Mouse (Mus musculus): ENCODE results near the gene Stox2. TPM values are rescaled to one million over a fixed set of nuclear protein-coding genes. Genes with fewer than 3 reads are reported as not detected.

Stox2 gene
- total and polyA plus RNA-seq, 2 experiments from 2014 or later: 42.8 to 125 TPM

DNA sequence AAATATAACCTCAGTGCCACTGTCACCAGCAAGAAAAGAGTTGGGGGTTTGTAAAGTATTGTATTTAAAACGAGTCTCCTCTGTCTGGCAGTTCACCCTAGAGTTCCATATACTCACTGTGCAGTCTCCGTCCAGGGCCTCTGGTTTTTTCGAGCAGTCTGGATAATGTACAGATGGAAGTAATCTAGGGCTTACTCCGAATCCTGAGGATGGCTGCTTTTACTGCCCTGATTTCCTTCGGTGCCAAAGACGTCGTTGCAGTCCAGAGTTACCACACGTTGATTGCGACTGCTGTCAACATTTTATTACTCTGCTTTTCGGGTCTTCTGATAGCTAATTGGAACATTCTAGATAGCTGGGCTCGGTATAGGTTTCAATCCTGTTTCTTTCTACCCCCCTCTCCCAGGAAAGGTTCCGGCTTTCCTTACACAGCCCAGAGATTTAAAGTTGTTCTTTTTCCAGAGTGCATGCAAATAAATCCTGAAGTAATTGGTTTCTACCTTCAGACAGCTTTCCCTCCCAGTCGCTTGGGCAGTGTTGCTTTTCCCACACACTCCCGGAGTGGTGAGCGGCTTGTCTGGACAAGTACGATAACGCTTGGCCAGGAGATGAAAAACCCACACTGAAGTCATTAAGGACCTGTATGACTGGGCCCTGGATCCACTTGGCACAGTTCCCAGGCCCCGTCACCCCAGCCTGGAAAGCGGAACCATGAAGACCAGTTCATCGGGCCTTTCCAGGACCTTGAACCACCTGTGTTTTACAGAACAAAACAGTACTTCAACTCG is 94.1 kb downstream of the Stox2 start:
- H3K27me3 ChIP-seq (ENCODE audit: insufficient read depth, low read length): no peaks in the 10 kb centered on the region
- no peaks in the 10 kb centered on the region for H3K9me3 ChIP-seq (ENCODE audit: low read length)
- DNase-seq (ENCODE audit: low spot score): no peak
- no peak overlapping the region for H3K4me3 ChIP-seq (ENCODE audit: low read depth, low read length)
- H3K9ac ChIP-seq (replicated peaks; ENCODE audit: low read length, poor library complexity, severe bottlenecking): no peak overlapping the region
- no peaks in the 10 kb centered on the region for H3K36me3 ChIP-seq (ENCODE audit: insufficient read depth, low read length)
- WGBS: 65% methylated on average over 21 of the region's 21 CpGs
- no peak overlapping the region for H3K4me2 ChIP-seq (ENCODE audit: low read depth, low read length, poor library complexity, severe bottlenecking)
- no peak overlapping the region for H3K27ac ChIP-seq (ENCODE audit: low read depth, low read length)
- TF ChIP-seq CTCF (IDR thresholded peaks at IDR 0.05): no peak
- no peaks in the 10 kb centered on the region for H3K4me1 ChIP-seq (ENCODE audit: insufficient read depth, low read length)
- no peak for ATAC-seq (ENCODE audit: low FRiP score)

DNA sequence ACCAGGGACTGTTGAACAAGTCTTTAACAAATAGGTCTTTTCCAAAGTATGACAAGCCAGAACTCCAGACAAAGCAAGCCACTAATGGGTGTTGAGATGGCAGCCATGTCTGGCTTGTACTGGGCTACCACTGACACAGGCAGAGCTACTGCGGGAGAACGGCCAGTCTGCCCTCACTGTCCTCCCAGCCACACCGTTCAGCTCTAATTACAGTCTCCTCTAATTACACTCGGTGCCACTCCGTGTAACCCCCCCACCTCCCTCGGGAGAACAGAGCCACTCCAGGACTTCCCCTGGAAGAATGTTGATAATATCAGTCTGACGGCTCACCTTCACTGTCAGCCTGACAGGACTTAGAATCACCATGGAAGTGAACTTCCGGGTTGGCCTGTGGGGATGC is 97.1 kb downstream of the Stox2 start:
- H3K27me3 ChIP-seq (ENCODE audit: insufficient read depth, low read length): no peaks in the 10 kb centered on the region
- no peaks in the 10 kb centered on the region for H3K36me3 ChIP-seq (ENCODE audit: insufficient read depth, low read length)
- 65% methylated on average over 8 of the region's 8 CpGs for WGBS
- H3K4me3 ChIP-seq (ENCODE audit: low read depth, low read length): no peak overlapping the region
- H3K27ac ChIP-seq (ENCODE audit: low read depth, low read length): no peak overlapping the region
- H3K9ac ChIP-seq (replicated peaks; ENCODE audit: low read length, poor library complexity, severe bottlenecking): no peak overlapping the region
- H3K4me2 ChIP-seq (ENCODE audit: low read depth, low read length, poor library complexity, severe bottlenecking): no peak overlapping the region
- no peak for ATAC-seq (ENCODE audit: low FRiP score)
- H3K9me3 ChIP-seq (ENCODE audit: low read length): no peaks in the 10 kb centered on the region
- no peak for TF ChIP-seq CTCF (IDR thresholded peaks at IDR 0.05)
- no peak for DNase-seq (ENCODE audit: low spot score)
- H3K4me1 ChIP-seq (ENCODE audit: insufficient read depth, low read length): no peaks in the 10 kb centered on the region

DNA sequence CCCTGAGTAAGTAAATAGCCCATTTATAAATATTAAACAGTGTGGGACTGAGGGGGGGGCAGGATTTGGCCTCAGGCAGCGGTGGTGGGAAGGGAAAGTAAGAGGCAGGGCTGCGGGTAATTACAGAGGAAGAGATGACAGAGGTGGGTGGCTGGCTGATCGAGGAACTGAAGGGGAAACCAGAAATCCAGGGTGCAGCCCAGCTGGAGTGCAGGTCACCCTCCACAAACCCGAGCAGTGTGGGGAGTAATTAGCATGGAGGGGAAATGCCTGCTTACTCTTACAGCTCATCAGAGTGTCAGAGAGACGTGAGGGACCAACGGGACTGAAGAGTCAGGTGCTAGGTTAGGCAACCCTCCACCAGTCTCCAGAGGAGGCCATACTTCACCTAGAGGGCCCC is 98.4 kb downstream of the Stox2 start:
- H3K4me1 ChIP-seq (ENCODE audit: insufficient read depth, low read length): no peaks in the 10 kb centered on the region
- no peak overlapping the region for H3K27ac ChIP-seq (ENCODE audit: low read depth, low read length)
- TF ChIP-seq CTCF (IDR thresholded peaks at IDR 0.05): no peak
- 37% methylated on average over 6 of the region's 6 CpGs for WGBS
- H3K9me3 ChIP-seq (ENCODE audit: low read length): no peaks in the 10 kb centered on the region
- no peak overlapping the region for H3K9ac ChIP-seq (replicated peaks; ENCODE audit: low read length, poor library complexity, severe bottlenecking)
- H3K4me3 ChIP-seq (ENCODE audit: low read depth, low read length): no peak overlapping the region
- DNase-seq (ENCODE audit: low spot score): no peak
- ATAC-seq (ENCODE audit: low FRiP score): no peak
- no peak overlapping the region for H3K4me2 ChIP-seq (ENCODE audit: low read depth, low read length, poor library complexity, severe bottlenecking)
- no peaks in the 10 kb centered on the region for H3K27me3 ChIP-seq (ENCODE audit: insufficient read depth, low read length)
- no peaks in the 10 kb centered on the region for H3K36me3 ChIP-seq (ENCODE audit: insufficient read depth, low read length)

DNA sequence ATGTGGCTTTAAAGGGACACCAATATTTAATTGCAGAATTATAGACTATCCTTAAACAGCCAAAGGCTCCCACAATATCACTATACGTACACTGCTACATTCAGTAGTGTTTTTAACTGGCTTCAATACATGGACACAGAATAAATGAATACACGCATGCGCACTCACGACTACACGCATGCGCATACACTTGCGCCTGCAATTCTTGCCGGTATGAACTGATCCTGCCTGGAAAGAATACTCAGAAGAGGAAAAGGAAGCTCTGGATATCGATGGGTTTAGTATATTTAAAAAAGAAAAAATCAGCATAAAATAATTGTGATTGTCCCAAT is 100.4 kb downstream of the Stox2 start:
- Histone ChIP-seq H3K9ac (replicated peaks; ENCODE audit: low read length, poor library complexity, severe bottlenecking) (peak overlapping the region; percentile 10; the same call in 1 of the 2 replicates), H3K27me3 (ENCODE audit: insufficient read depth, low read length) (no peaks in the 10 kb centered on the region), H3K9me3 (ENCODE audit: low read length) (no peaks in the 10 kb centered on the region), H3K4me2 (ENCODE audit: low read depth, low read length, poor library complexity, severe bottlenecking) (peak overlapping the region; percentile 25), H3K36me3 (ENCODE audit: insufficient read depth, low read length) (no peaks in the 10 kb centered on the region), H3K4me1 (ENCODE audit: insufficient read depth, low read length) (no peaks in the 10 kb centered on the region), H3K4me3 (ENCODE audit: low read depth, low read length) (peak overlapping the region; percentile 15; the same call in 1 of the 2 replicates), H3K27ac (ENCODE audit: low read depth, low read length) (peak overlapping the region; percentile 57)
- DNase-seq (ENCODE audit: low spot score) (peak; percentile 71), ATAC-seq (ENCODE audit: low FRiP score) (peak; percentile 67; the same call in 1 of the 2 replicates)
- WGBS: 54% methylated on average over 9 of the region's 9 CpGs
- no peak for TF ChIP-seq CTCF (IDR thresholded peaks at IDR 0.05)

DNA sequence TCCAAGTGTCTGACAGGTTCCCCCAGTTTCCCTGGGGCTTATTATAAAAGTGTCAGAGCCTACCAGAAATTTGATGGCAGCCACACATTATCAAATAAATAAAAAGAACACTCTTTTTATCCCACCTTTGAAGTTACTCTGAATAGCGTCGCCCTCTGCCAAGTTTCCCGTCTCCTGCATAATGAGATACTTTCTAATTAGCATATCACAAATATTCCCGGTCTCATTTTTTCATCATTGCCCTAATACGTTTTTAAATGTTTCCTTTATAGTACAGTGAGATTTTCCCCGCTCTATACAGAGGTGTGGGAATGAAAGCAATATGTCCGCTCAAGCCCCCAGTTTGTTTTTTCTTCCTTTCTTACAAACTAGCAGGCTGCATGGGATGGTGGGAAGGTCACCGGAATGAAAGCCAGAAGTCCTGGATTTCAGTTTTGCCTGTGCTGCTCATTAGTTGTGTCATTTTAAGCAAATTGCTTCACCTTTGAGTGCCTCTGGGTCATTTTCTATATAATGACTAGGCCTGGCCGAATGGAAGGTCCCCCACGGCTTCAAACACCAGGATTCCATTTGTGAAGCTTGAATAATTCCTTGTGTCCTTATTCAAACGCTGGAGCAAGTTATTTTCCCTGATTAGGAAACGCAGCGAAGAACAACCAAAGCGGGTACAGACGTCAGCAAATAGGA is 100.9 kb downstream of the Stox2 start:
- DNase-seq (ENCODE audit: low spot score) (peak; percentile 30), ATAC-seq (ENCODE audit: low FRiP score) (no peak)
- no peaks in the 10 kb centered on the region for H3K36me3 ChIP-seq (ENCODE audit: insufficient read depth, low read length)
- peak overlapping the region; percentile 15; the same call in 1 of the 2 replicates for H3K4me3 ChIP-seq (ENCODE audit: low read depth, low read length)
- no peaks in the 10 kb centered on the region for H3K27me3 ChIP-seq (ENCODE audit: insufficient read depth, low read length)
- H3K4me1 ChIP-seq (ENCODE audit: insufficient read depth, low read length): no peaks in the 10 kb centered on the region
- 10% methylated on average over 15 of the region's 15 CpGs for WGBS
- H3K27ac ChIP-seq (ENCODE audit: low read depth, low read length): peak overlapping the region; percentile 57
- peak overlapping the region; percentile 10; the same call in 1 of the 2 replicates for H3K9ac ChIP-seq (replicated peaks; ENCODE audit: low read length, poor library complexity, severe bottlenecking)
- H3K4me2 ChIP-seq (ENCODE audit: low read depth, low read length, poor library complexity, severe bottlenecking): peak overlapping the region; percentile 25
- no peaks in the 10 kb centered on the region for H3K9me3 ChIP-seq (ENCODE audit: low read length)
- no peak for TF ChIP-seq CTCF (IDR thresholded peaks at IDR 0.05)

DNA sequence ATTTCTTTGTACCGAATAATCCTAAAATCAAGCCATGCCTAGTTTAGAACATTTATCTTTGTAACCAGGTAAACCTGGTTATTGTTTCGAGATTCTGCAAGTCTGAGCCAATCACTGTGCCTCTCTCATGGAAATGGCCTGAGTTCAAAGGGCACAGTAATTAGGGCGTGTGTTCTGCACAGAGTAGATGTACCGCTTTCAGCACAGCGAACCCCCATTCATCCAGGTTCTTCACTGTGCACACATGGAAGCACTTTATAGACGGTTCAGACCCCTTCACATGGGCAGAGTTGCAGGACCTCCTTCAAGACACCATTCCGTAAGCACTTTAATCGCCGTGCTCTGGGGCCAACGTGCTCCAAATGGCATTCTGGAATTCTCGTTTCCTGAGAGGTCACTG is 104.7 kb downstream of the Stox2 start:
- TF ChIP-seq CTCF (IDR thresholded peaks at IDR 0.05): no peak
- H3K27me3 ChIP-seq (ENCODE audit: insufficient read depth, low read length): no peaks in the 10 kb centered on the region
- WGBS: 87% methylated on average over 11 of the region's 11 CpGs
- no peaks in the 10 kb centered on the region for H3K9me3 ChIP-seq (ENCODE audit: low read length)
- DNase-seq (ENCODE audit: low spot score): no peak
- no peak overlapping the region for H3K4me3 ChIP-seq (ENCODE audit: low read depth, low read length)
- H3K9ac ChIP-seq (replicated peaks; ENCODE audit: low read length, poor library complexity, severe bottlenecking): no peak overlapping the region
- H3K27ac ChIP-seq (ENCODE audit: low read depth, low read length): no peak overlapping the region
- H3K4me2 ChIP-seq (ENCODE audit: low read depth, low read length, poor library complexity, severe bottlenecking): no peak overlapping the region
- ATAC-seq (ENCODE audit: low FRiP score): no peak
- H3K4me1 ChIP-seq (ENCODE audit: insufficient read depth, low read length): no peaks in the 10 kb centered on the region
- H3K36me3 ChIP-seq (ENCODE audit: insufficient read depth, low read length): no peaks in the 10 kb centered on the region
